Mouse (Mus musculus) cerebral cortex, adult 2 months (tissue): ENCODE measurements around the gene Sema3e.

Experiments used
- WGBS: fragments of 180-500 bp; shearing (Covaris S2); methylation state at CpG from one replicate; pipeline ENCODE4 v1.1.7; 2018; 5-methylcytosine and 5-hydroxymethylcytosine counted together

Sema3e gene

GRCm38 (mm10) chr5:14025205-14026124 lies at the start of gene Sema3e:
Gene Sema3e, plus strand, starts transcription at chr5:14025276.
- WGBS = 2% methylated on average over 47 of the region's 47 CpGs

GRCm38 (mm10) chr5:13977576-13977975 lies 47.5 kb upstream of the Sema3e start:
- 85% methylated on average over 3 of the region's 3 CpGs for WGBS

GRCm38 (mm10) chr5:13979156-13979555 lies 45.9 kb upstream of the Sema3e start:
- WGBS = 88% methylated on average over 4 of the region's 4 CpGs

GRCm38 (mm10) chr5:13982417-13983054 lies 42.5 kb upstream of the Sema3e start:
- 51% methylated on average over 7 of the region's 7 CpGs for WGBS

- WGBS = 77% methylated on average over 4 of the region's 4 CpGs
Observed at GRCm38 (mm10) chr5:13983608-13984007, 41.5 kb upstream of the Sema3e start.

- WGBS = 92% methylated on average over 3 of the region's 3 CpGs
Observed at GRCm38 (mm10) chr5:13985669-13986068, 39.4 kb upstream of the Sema3e start.

GRCm38 (mm10) chr5:13987123-13987522 lies 38.0 kb upstream of the Sema3e start:
- 68% methylated on average over 1 of the region's 1 CpGs for WGBS

GRCm38 (mm10) chr5:13988023-13988422 lies 37.1 kb upstream of the Sema3e start:
- WGBS = 86% methylated on average over 2 of the region's 2 CpGs

- WGBS = 63% methylated on average over 11 of the region's 11 CpGs
Observed at GRCm38 (mm10) chr5:13992734-13993396, 32.2 kb upstream of the Sema3e start.

- WGBS = 90% methylated on average over 7 of the region's 7 CpGs
Observed at GRCm38 (mm10) chr5:14028341-14028740, 3.3 kb downstream of the Sema3e start.

- WGBS = 85% methylated on average over 1 of the region's 1 CpGs
Observed at GRCm38 (mm10) chr5:14030796-14031195, 5.7 kb downstream of the Sema3e start.

GRCm38 (mm10) chr5:14032056-14032455 lies 7.0 kb downstream of the Sema3e start:
- 55% methylated on average over 4 of the region's 4 CpGs for WGBS

- WGBS = 60% methylated on average over 3 of the region's 3 CpGs
Observed at GRCm38 (mm10) chr5:14033302-14033701, 8.2 kb downstream of the Sema3e start.

- 47% methylated on average over 9 of the region's 9 CpGs for WGBS
Observed at GRCm38 (mm10) chr5:14038813-14039496, 13.9 kb downstream of the Sema3e start.

GRCm38 (mm10) chr5:14040208-14040607 lies 15.1 kb downstream of the Sema3e start:
- 46% methylated on average over 4 of the region's 4 CpGs for WGBS

GRCm38 (mm10) chr5:14043116-14043515 lies 18.0 kb downstream of the Sema3e start:
- WGBS = 80% methylated on average over 5 of the region's 5 CpGs

- WGBS = 93% methylated on average over 6 of the region's 6 CpGs
Observed at GRCm38 (mm10) chr5:14043983-14044382, 18.9 kb downstream of the Sema3e start.

- 34% methylated on average over 7 of the region's 7 CpGs for WGBS
Observed at GRCm38 (mm10) chr5:14048660-14049059, 23.6 kb downstream of the Sema3e start.

- WGBS = 79% methylated on average over 5 of the region's 5 CpGs
Observed at GRCm38 (mm10) chr5:14054472-14054871, 29.4 kb downstream of the Sema3e start.

- 46% methylated on average over 4 of the region's 4 CpGs for WGBS
Observed at GRCm38 (mm10) chr5:14059895-14060553, 34.9 kb downstream of the Sema3e start.

- WGBS = 50% methylated on average over 4 of the region's 4 CpGs
Observed at GRCm38 (mm10) chr5:14062918-14063481, 37.9 kb downstream of the Sema3e start.
